Mouse (Mus musculus) stomach, embryonic 14.5 days (tissue): ENCODE results near the gene Gm49380. TPM values are rescaled to one million over a fixed set of nuclear protein-coding genes. Genes with fewer than 3 reads are reported as not detected.

ENCODE experiments used
- ATAC-seq: fragments of 200-750 bp; cut with Nextera tagmentation; 2 replicates; pipeline ENCODE4 v1.8.0; 2017; ENCODE audit warnings: low read depth, moderate TSS enrichment; ENCODE audit not compliant: insufficient number of reproducible peaks, insufficient read depth, low FRiP score
- H3K27ac ChIP-seq: fragments of 300-500 bp; sonication (generic); 2 replicates; pipeline ENCODE4 v1.5.1; 2014; ENCODE audit warnings: mild to moderate bottlenecking, low read length, moderate library complexity, mixed read lengths
- H3K27me3 ChIP-seq: fragments of 300-500 bp; sonication (generic); 2 replicates; pipeline ENCODE4 v1.6.1; 2014; ENCODE audit warnings: low read length, control low read depth, mixed read lengths; ENCODE audit not compliant: control insufficient read depth, insufficient read depth
- H3K36me3 ChIP-seq: fragments of 300-500 bp; sonication (generic); 2 replicates; pipeline ENCODE4 v1.6.1; 2014; ENCODE audit warnings: mild to moderate bottlenecking, control low read depth, low read length, moderate library complexity, mixed read lengths; ENCODE audit not compliant: control insufficient read depth, insufficient read depth
- H3K4me1 ChIP-seq: fragments of 300-500 bp; sonication (generic); 2 replicates; pipeline ENCODE4 v1.6.1; 2014; ENCODE audit warnings: low read length, control low read depth, mixed read lengths; ENCODE audit not compliant: control insufficient read depth, insufficient read depth
- H3K4me2 ChIP-seq: fragments of 300-500 bp; sonication (generic); replicated peaks from 2 replicates; pipeline ENCODE4 v1.6.1; 2014; ENCODE audit warnings: low read depth, low read length, control low read depth
- H3K4me3 ChIP-seq: fragments of 300-500 bp; sonication (generic); 2 replicates; pipeline ENCODE4 v1.5.1; 2014; ENCODE audit warnings: low read depth, low read length, control low read depth
- H3K9ac ChIP-seq: fragments of 300-500 bp; sonication (generic); replicated peaks from 2 replicates; pipeline ENCODE4 v1.6.1; 2014; ENCODE audit warnings: low read depth, mild to moderate bottlenecking, control low read depth, low read length, moderate library complexity, mixed read lengths
- H3K9me3 ChIP-seq: fragments of 300-500 bp; sonication (generic); 2 replicates; pipeline ENCODE4 v1.6.1; 2016; ENCODE audit warnings: low read depth, low read length, control low read depth; ENCODE audit not compliant: control insufficient read depth
- WGBS: fragments of 180-500 bp; shearing (Covaris S2); extraction: QIAGEN DNeasy Blood & Tissue Kit; methylation state at CpG from one replicate; pipeline ENCODE4 v1.1.7; 2014; 5-methylcytosine and 5-hydroxymethylcytosine counted together
- polyA plus RNA-seq: library from polyadenylated mRNA; unstranded; fragments of >200 nt; fragmentation: Nextera tagmentation; extraction: Ambion mirVana; gene quantifications from 2 replicates; pipeline ENCODE4 v1.2.1, GENCODE M21; 2014

Gm49380 gene
- polyA plus RNA-seq, 1 experiment from 2014 or later = 0.52 TPM

GRCm38 (mm10) chr9:44130034-44130433 lies 16.7 kb upstream of the Gm49380 start:
- no peaks in the 10 kb centered on the region for H3K36me3 ChIP-seq
- H3K27ac ChIP-seq = peak overlapping the region; percentile 84
- no peaks in the 10 kb centered on the region for H3K9me3 ChIP-seq
- H3K9ac ChIP-seq = 0 out of 2 replicates have a peak overlapping the region, but pooled peaks have one; percentile 14
- peak; percentile 46; the same call in 1 of the 2 replicates for ATAC-seq
- peak overlapping the region; percentile 53 for H3K4me2 ChIP-seq
- WGBS = under 1% methylated on average over 27 of the region's 27 CpGs
- H3K4me3 ChIP-seq = peak overlapping the region; percentile 22
- H3K4me1 ChIP-seq = peaks cover 35% of the 10 kb centered on the region
- H3K27me3 ChIP-seq = no peaks in the 10 kb centered on the region

- Histone ChIP-seq H3K27me3 (no peaks in the 10 kb centered on the region), H3K9me3 (no peaks in the 10 kb centered on the region), H3K4me1 (peaks cover 33% of the 10 kb centered on the region), H3K27ac (peak overlapping the region; percentile 84), H3K36me3 (no peaks in the 10 kb centered on the region), H3K9ac (0 out of 2 replicates have a peak overlapping the region, but pooled peaks have one; percentile 14), H3K4me3 (peak overlapping the region; percentile 22), H3K4me2 (peak overlapping the region; percentile 53)
- ATAC-seq = no peak
- WGBS = 4% methylated on average over 9 of the region's 9 CpGs
These were observed 16.3 kb upstream of the Gm49380 start for GRCm38 (mm10) chr9:44129633-44130032.

GRCm38 (mm10) chr9:44127351-44127801 lies 14.1 kb upstream of the Gm49380 start:
- WGBS = 66% methylated on average over 3 of the region's 3 CpGs
- no peak overlapping the region for H3K4me2 ChIP-seq
- no peak overlapping the region for H3K27ac ChIP-seq
- H3K36me3 ChIP-seq = no peaks in the 10 kb centered on the region
- ATAC-seq = no peak
- H3K27me3 ChIP-seq = no peaks in the 10 kb centered on the region
- H3K4me3 ChIP-seq = no peak overlapping the region
- H3K4me1 ChIP-seq = peaks cover 21% of the 10 kb centered on the region
- no peaks in the 10 kb centered on the region for H3K9me3 ChIP-seq
- no peak overlapping the region for H3K9ac ChIP-seq

GRCm38 (mm10) chr9:44126746-44127145 lies 13.4 kb upstream of the Gm49380 start:
- peaks cover 20% of the 10 kb centered on the region for H3K4me1 ChIP-seq
- H3K27me3 ChIP-seq = no peaks in the 10 kb centered on the region
- 90% methylated on average over 3 of the region's 3 CpGs for WGBS
- H3K9me3 ChIP-seq = no peaks in the 10 kb centered on the region
- no peak overlapping the region for H3K4me2 ChIP-seq
- no peaks in the 10 kb centered on the region for H3K36me3 ChIP-seq
- no peak overlapping the region for H3K4me3 ChIP-seq
- ATAC-seq = no peak
- H3K9ac ChIP-seq = no peak overlapping the region
- no peak overlapping the region; the same call in 1 of the 2 replicates for H3K27ac ChIP-seq

- Histone ChIP-seq H3K4me3 (no peak overlapping the region), H3K9ac (no peak overlapping the region), H3K27me3 (no peaks in the 10 kb centered on the region), H3K36me3 (no peaks in the 10 kb centered on the region), H3K4me2 (no peak overlapping the region), H3K27ac (no peak overlapping the region; the same call in 1 of the 2 replicates), H3K4me1 (peaks cover 11% of the 10 kb centered on the region), H3K9me3 (no peaks in the 10 kb centered on the region)
- WGBS = 24% methylated on average over 18 of the region's 18 CpGs
- peak; percentile 42; the same call in 1 of the 2 replicates for ATAC-seq
These were observed 12.5 kb upstream of the Gm49380 start for GRCm38 (mm10) chr9:44125546-44126428.

- H3K27me3 ChIP-seq = no peaks in the 10 kb centered on the region
- no peak overlapping the region for H3K4me2 ChIP-seq
- H3K9me3 ChIP-seq = no peaks in the 10 kb centered on the region
- H3K27ac ChIP-seq = no peak overlapping the region
- no peak overlapping the region for H3K4me3 ChIP-seq
- no peak overlapping the region for H3K9ac ChIP-seq
- no peaks in the 10 kb centered on the region for H3K36me3 ChIP-seq
- no peak for ATAC-seq
- WGBS = 50% methylated on average over 5 of the region's 5 CpGs
- peaks cover 4% of the 10 kb centered on the region; the same call in 1 of the 2 replicates for H3K4me1 ChIP-seq
These were observed 11.7 kb upstream of the Gm49380 start for GRCm38 (mm10) chr9:44125026-44125425.

- 77% methylated on average over 6 of the region's 6 CpGs for WGBS
- H3K36me3 ChIP-seq = no peaks in the 10 kb centered on the region
- H3K27ac ChIP-seq = no peak overlapping the region
- H3K4me1 ChIP-seq = peaks cover 3% of the 10 kb centered on the region; the same call in 1 of the 2 replicates
- no peak for ATAC-seq
- H3K4me2 ChIP-seq = no peak overlapping the region
- no peak overlapping the region for H3K4me3 ChIP-seq
- no peaks in the 10 kb centered on the region for H3K9me3 ChIP-seq
- no peaks in the 10 kb centered on the region for H3K27me3 ChIP-seq
- no peak overlapping the region for H3K9ac ChIP-seq
These were observed 11.0 kb upstream of the Gm49380 start for GRCm38 (mm10) chr9:44124317-44124716.

- ATAC-seq = no peak
- Histone ChIP-seq H3K27ac (no peak overlapping the region), H3K4me1 (no peaks in the 10 kb centered on the region), H3K4me2 (no peak overlapping the region), H3K4me3 (no peak overlapping the region), H3K9ac (no peak overlapping the region), H3K9me3 (no peaks in the 10 kb centered on the region), H3K27me3 (no peaks in the 10 kb centered on the region), H3K36me3 (no peaks in the 10 kb centered on the region)
- WGBS = 62% methylated on average over 8 of the region's 8 CpGs
These were observed 6.7 kb upstream of the Gm49380 start for GRCm38 (mm10) chr9:44119948-44120465.
